Mouse (Mus musculus) mouse embryonic stem cell (cell line): ENCODE data around the gene H2afz.
"Not testable (repeated sequence)": the region's sequence is repeated elsewhere in the genome, so short reads cannot be mapped to it uniquely, and the experiment has no call there.

Source experiments
- in situ Hi-C, 2 experiments: fragments of 300-500 bp; cut with MboI; formaldehyde crosslinking; loops; 1 replicate in 1 of 2; 3 replicates in 1 of 2; pipeline ENCODE4 v1.14.3; 2019 to 2020; ENCODE audit warnings: low sequenced_read_pairs in 2 of 2, low pct_unique_long_range_greater_than_20kb in 1 of 2, mixed read lengths in 1 of 2; ENCODE audit not compliant: unreplicated experiment in 1 of 2

H2afz gene

GRCm38 (mm10) chr3:137896386-137896785, 32.1 kb downstream of the H2afz start:
- in situ Hi-C loops = no loop called here

- in situ Hi-C loops = no loop called here
Measured at GRCm38 (mm10) chr3:137896867-137897266, 32.6 kb downstream of the H2afz start.

- in situ Hi-C loops = no loop called here
Measured at GRCm38 (mm10) chr3:137897685-137898084, 33.4 kb downstream of the H2afz start.

GRCm38 (mm10) chr3:137900149-137900548, 35.9 kb downstream of the H2afz start:
- in situ Hi-C loops = no loop called here

- in situ Hi-C loops = no loop called here
Measured at GRCm38 (mm10) chr3:137913093-137913492, 48.8 kb downstream of the H2afz start.

GRCm38 (mm10) chr3:137914567-137914966, 50.3 kb downstream of the H2afz start:
- in situ Hi-C loops = not testable (repeated sequence)
